Mouse (Mus musculus) lung, adult 2 months (tissue): ENCODE data around the gene Trabd. TPM values are rescaled to one million over a fixed set of nuclear protein-coding genes. Genes with fewer than 3 reads are reported as not detected.

Source experiments
- DNase-seq: peaks from one replicate; pipeline ENCODE4 v3.0.0; 2022
- H3K4me1 ChIP-seq: fragments of 200-500 bp; 2 replicates; pipeline ENCODE4 v1.6.1; 2011; ENCODE audit warnings: low read length; ENCODE audit not compliant: control insufficient read depth, insufficient read depth
- H3K4me3 ChIP-seq: fragments of 200-500 bp; replicated peaks from 2 replicates; pipeline ENCODE3; 2011; ENCODE audit warnings: low read depth, mild to moderate bottlenecking, control low read depth, low read length; ENCODE audit errors: extremely low read depth
- CTCF ChIP-seq: fragments of 200-500 bp; IDR thresholded peaks from 2 replicates; pipeline ENCODE4 v1.5.1; 2011; ENCODE audit warnings: mild to moderate bottlenecking, low read length, control low read depth; ENCODE audit not compliant: insufficient read depth
- POLR2A ChIP-seq: fragments of 200-500 bp; IDR thresholded peaks from 2 replicates; pipeline ENCODE4 v1.6.1; 2011; ENCODE audit warnings: low read depth, mild to moderate bottlenecking, control low read depth, low read length, borderline replicate concordance; ENCODE audit errors: extremely low read depth
- WGBS: fragments of 180-500 bp; shearing (Covaris S2); methylation state at CpG from one replicate; pipeline ENCODE4 v1.1.7; 2018; 5-methylcytosine and 5-hydroxymethylcytosine counted together
- polyA plus RNA-seq: library from polyadenylated mRNA; depleted of rRNA; stranded (reverse); fragments of >200 nt; gene quantifications from 2 replicates; pipeline ENCODE4 v1.2.3, GENCODE M21; 2012; rRNA removed

Trabd gene
- polyA plus RNA-seq, 1 experiment: 64.3 TPM

GRCm38 (mm10) chr15:89122649-89123366 is 47.9 kb downstream of the Trabd start, which contains the start of gene Tubgcp6:
Tubgcp6 (minus strand) TSS chr15:89123112.
- Histone ChIP-seq H3K4me3 (peak within 1 kb of the TSS; percentile 73), H3K4me1 (peaks cover 13% of the 10 kb centered on the region)
- TF ChIP-seq POLR2A: peak; percentile 84
- TF ChIP-seq CTCF: no peak
- peak; percentile 99 for DNase-seq
- under 1% methylated on average over 47 of the region's 47 CpGs for WGBS

- no peak for TF ChIP-seq CTCF
- TF ChIP-seq POLR2A: no peak
- H3K4me1 ChIP-seq: peaks cover 17% of the 10 kb centered on the region
- WGBS: 36% methylated on average over 11 of the region's 11 CpGs
- DNase-seq: no peak
- no peak overlapping the region for H3K4me3 ChIP-seq
These were observed 48.7 kb downstream of the Trabd start for GRCm38 (mm10) chr15:89123595-89123994.

GRCm38 (mm10) chr15:89124312-89124711 is 49.4 kb downstream of the Trabd start:
- no peak for DNase-seq
- 96% methylated on average over 3 of the region's 3 CpGs for WGBS
- no peak for TF ChIP-seq CTCF
- TF ChIP-seq POLR2A: no peak

GRCm38 (mm10) chr15:89125351-89125750 is 50.4 kb downstream of the Trabd start:
- TF ChIP-seq CTCF (no peak), POLR2A (no peak)
- no peak overlapping the region for H3K4me3 ChIP-seq
- DNase-seq: no peak
- WGBS: 96% methylated on average over 9 of the region's 9 CpGs
- peaks cover 20% of the 10 kb centered on the region for H3K4me1 ChIP-seq

More at GRCm38 (mm10) chr15:89124312-89124711, 49.4 kb downstream of the Trabd start:
- H3K4me3 ChIP-seq: no peak overlapping the region
- H3K4me1 ChIP-seq: peaks cover 20% of the 10 kb centered on the region

- TF ChIP-seq CTCF: no peak
- TF ChIP-seq POLR2A: no peak
- H3K4me1 ChIP-seq: peaks cover 20% of the 10 kb centered on the region
- DNase-seq: no peak
- WGBS: 87% methylated on average over 8 of the region's 8 CpGs
- no peak overlapping the region for H3K4me3 ChIP-seq
These were observed 51.7 kb downstream of the Trabd start for GRCm38 (mm10) chr15:89126622-89127021.

- TF ChIP-seq CTCF (no peak), POLR2A (no peak)
- no peak for DNase-seq
- peaks cover 14% of the 10 kb centered on the region for H3K4me1 ChIP-seq
- 73% methylated on average over 8 of the region's 8 CpGs for WGBS
- H3K4me3 ChIP-seq: no peak overlapping the region
These were observed 52.5 kb downstream of the Trabd start for GRCm38 (mm10) chr15:89127364-89127940.

- Histone ChIP-seq H3K4me3 (peak within 1 kb of the TSS; percentile 94), H3K4me1 (peaks cover 12% of the 10 kb centered on the region)
- TF ChIP-seq POLR2A: peak; percentile 66; the same call in 1 of the 2 replicates
- TF ChIP-seq CTCF: peak; percentile 93
- peak; percentile 91 for DNase-seq
- WGBS: 3% methylated on average over 36 of the region's 36 CpGs
These were observed 53.7 kb downstream of the Trabd start, which contains the start of gene Hdac10 for GRCm38 (mm10) chr15:89128382-89129350. Hdac10 (minus strand) TSS chr15:89128700.

- no peak for TF ChIP-seq POLR2A
- no peak for TF ChIP-seq CTCF
- Histone ChIP-seq H3K4me3 (no peak overlapping the region), H3K4me1 (peaks cover 12% of the 10 kb centered on the region)
- no peak for DNase-seq
These were observed 55.3 kb downstream of the Trabd start for GRCm38 (mm10) chr15:89130245-89130644.

GRCm38 (mm10) chr15:89131316-89131715 is 56.4 kb downstream of the Trabd start:
- no peak for DNase-seq
- 65% methylated on average over 3 of the region's 3 CpGs for WGBS
- TF ChIP-seq CTCF (no peak), POLR2A (no peak)

More at GRCm38 (mm10) chr15:89131316-89131715, 56.4 kb downstream of the Trabd start:
- Histone ChIP-seq H3K4me1 (peaks cover 12% of the 10 kb centered on the region), H3K4me3 (no peak overlapping the region)

Other genes starting within 250 kb of the Trabd start
- 55.0 and 97.1 TPM in 2 replicates for gene Pim3, start 212.9 kb upstream of the Trabd start, polyA plus RNA-seq
- 0.45 and 0.65 TPM in 2 replicates for gene Ttll8, start 120.7 kb upstream of the Trabd start, polyA plus RNA-seq
- gene Mlc1, start 96.1 kb upstream of the Trabd start, polyA plus RNA-seq: 29.5 and 30.2 TPM in 2 replicates
- 0.23 and 0.43 TPM in 2 replicates for gene Mov10l1, start 92.2 kb upstream of the Trabd start, polyA plus RNA-seq
- 0.28 and 0.36 TPM in 2 replicates for gene Panx2, start 15.4 kb upstream of the Trabd start, polyA plus RNA-seq
- gene Selenoo, start 14.0 kb downstream of the Trabd start, polyA plus RNA-seq: 37.1 and 42.8 TPM in 2 replicates
- 27.1 and 30.3 TPM in 2 replicates for gene Tubgcp6, start 48.0 kb downstream of the Trabd start, polyA plus RNA-seq
- gene Hdac10, start 53.6 kb downstream of the Trabd start, polyA plus RNA-seq: 39.8 and 46.9 TPM in 2 replicates
- 28.2 and 32.2 TPM in 2 replicates for gene Mapk12, start 65.6 kb downstream of the Trabd start, polyA plus RNA-seq
- gene Mapk11, start 74.5 kb downstream of the Trabd start, polyA plus RNA-seq: 13.7 and 14.0 TPM in 2 replicates
- 204 and 210 TPM in 2 replicates for gene Plxnb2, start 105.7 kb downstream of the Trabd start, polyA plus RNA-seq
- 15.6 and 17.2 TPM in 2 replicates for gene Dennd6b, start 121.4 kb downstream of the Trabd start, polyA plus RNA-seq
- gene Ppp6r2, start 136.4 kb downstream of the Trabd start, polyA plus RNA-seq: 153 and 372 TPM in 2 replicates
- gene Sbf1, start 240.2 kb downstream of the Trabd start, polyA plus RNA-seq: 188 and 208 TPM in 2 replicates
- 0.14 and 0.75 TPM in 2 replicates for gene Adm2, start 247.6 kb downstream of the Trabd start, polyA plus RNA-seq